Mouse (Mus musculus): ENCODE data around the gene Plxna2. TPM values are rescaled to one million over a fixed set of nuclear protein-coding genes. Genes with fewer than 3 reads are reported as not detected.

Plxna2 gene
- total and polyA plus RNA-seq, 2 experiments: 6.7 to 8.6 TPM

DNA sequence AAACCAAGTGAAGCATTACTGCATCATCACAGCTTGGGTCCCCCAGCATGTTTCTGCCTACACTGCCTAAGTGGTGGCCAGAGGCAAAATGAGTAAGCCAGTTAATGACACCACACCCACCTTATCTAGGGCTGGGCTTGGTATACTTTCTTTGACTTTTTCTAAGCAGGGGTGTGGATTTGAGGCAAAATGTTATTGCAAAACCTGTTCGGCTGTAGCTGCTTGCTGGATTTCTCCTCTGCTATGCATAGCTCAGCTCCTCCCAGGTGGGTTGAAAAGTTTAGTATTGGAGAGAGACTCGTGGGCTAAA is 57.8 kb downstream of the Plxna2 start:
- Histone ChIP-seq H3K9ac (ENCODE audit: low read depth, low read length) (no peak overlapping the region), H3K4me3 (ENCODE audit: insufficient read depth, low read depth, low read length) (no peak overlapping the region), H3K27ac (replicated peaks; ENCODE audit: insufficient read depth, low read depth, low read length) (no peak overlapping the region), H3K4me1 (ENCODE audit: control insufficient read depth, insufficient read depth, low read length) (peaks cover 21% of the 10 kb centered on the region), H3K27me3 (ENCODE audit: control insufficient read depth, insufficient read depth, low read length) (no peaks in the 10 kb centered on the region), H3K79me2 (ENCODE audit: control insufficient read depth, insufficient read depth, low read length) (peaks cover 9% of the 10 kb centered on the region; the same call in 1 of the 2 replicates), H3K36me3 (ENCODE audit: control insufficient read depth, insufficient read depth, low read length) (no peaks in the 10 kb centered on the region; the same call in 1 of the 2 replicates)
- 59% methylated on average over 2 of the region's 2 CpGs for WGBS
- no peak for TF ChIP-seq CTCF (IDR thresholded peaks at IDR 0.05; ENCODE audit: low read depth, low read length)
- DNase-seq (ENCODE audit: extremely low read depth, low read depth, low spot score): no peak

DNA sequence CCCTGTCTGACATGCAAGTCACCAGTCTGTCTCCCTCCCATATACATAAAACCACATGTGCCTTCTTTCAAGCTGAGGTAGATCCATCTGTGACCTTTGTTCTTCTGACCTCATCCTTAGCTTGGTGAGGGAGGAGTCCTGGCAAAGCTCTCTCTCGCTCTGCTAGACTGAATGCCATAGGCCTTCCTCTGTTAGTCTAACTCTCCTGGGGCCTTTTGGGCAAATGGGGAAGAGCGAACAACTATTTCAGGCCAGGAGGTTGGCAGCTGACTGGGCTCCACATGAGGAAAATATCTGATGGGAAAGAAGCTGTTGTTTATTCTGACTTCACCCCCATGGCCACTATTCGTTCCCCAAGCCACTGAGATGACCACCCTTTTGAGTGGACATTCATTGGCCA is 59.9 kb downstream of the Plxna2 start:
- DNase-seq (ENCODE audit: extremely low read depth, low read depth, low spot score): peak; percentile 92
- H3K4me1 ChIP-seq (ENCODE audit: control insufficient read depth, insufficient read depth, low read length): peaks cover 21% of the 10 kb centered on the region

DNA sequence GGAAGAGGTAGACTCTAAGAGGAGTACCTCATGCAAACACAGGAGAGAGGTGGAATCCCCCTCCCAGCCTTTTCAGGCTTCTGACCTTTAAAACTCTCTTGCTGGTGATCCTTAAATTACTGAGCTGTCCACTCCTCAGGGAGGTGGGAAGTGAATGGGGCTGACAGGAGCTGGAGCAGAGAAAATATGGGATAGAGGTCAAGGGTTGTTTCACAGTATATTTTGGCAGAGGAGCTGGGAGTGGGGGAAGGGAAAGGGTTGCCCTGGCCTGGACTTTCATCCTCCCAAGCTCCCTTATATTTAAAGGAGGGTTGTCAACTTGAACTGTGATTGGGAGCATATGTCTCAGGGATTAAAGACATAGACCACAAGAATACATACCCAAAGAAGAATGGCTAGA is 61.1 kb downstream of the Plxna2 start:
- H3K27ac ChIP-seq (replicated peaks; ENCODE audit: insufficient read depth, low read depth, low read length): 0 out of 2 replicates have a peak overlapping the region, but pooled peaks have one; percentile 32
- peak; percentile 58 for DNase-seq (ENCODE audit: extremely low read depth, low read depth, low spot score)
- TF ChIP-seq POLR2A (IDR thresholded peaks at IDR 0.05; ENCODE audit: extremely low read depth, insufficient read depth, low read length) (no peak), CTCF (IDR thresholded peaks at IDR 0.05; ENCODE audit: low read depth, low read length) (no peak)
- peaks cover 21% of the 10 kb centered on the region for H3K4me1 ChIP-seq (ENCODE audit: control insufficient read depth, insufficient read depth, low read length)
- H3K79me2 ChIP-seq (ENCODE audit: control insufficient read depth, insufficient read depth, low read length): peaks cover 11% of the 10 kb centered on the region; the same call in 1 of the 2 replicates
- no peak overlapping the region for H3K9ac ChIP-seq (ENCODE audit: low read depth, low read length)
- no peaks in the 10 kb centered on the region for H3K27me3 ChIP-seq (ENCODE audit: control insufficient read depth, insufficient read depth, low read length)
- H3K4me3 ChIP-seq (ENCODE audit: insufficient read depth, low read depth, low read length): no peak overlapping the region
- H3K36me3 ChIP-seq (ENCODE audit: control insufficient read depth, insufficient read depth, low read length): no peaks in the 10 kb centered on the region

More for the DNA sequence above, 59.9 kb downstream of the Plxna2 start:
- H3K27ac ChIP-seq (replicated peaks; ENCODE audit: insufficient read depth, low read depth, low read length): peak overlapping the region; percentile 38
- WGBS: 23% methylated on average over 3 of the region's 3 CpGs
- no peak overlapping the region for H3K9ac ChIP-seq (ENCODE audit: low read depth, low read length)
- peaks cover 9% of the 10 kb centered on the region; the same call in 1 of the 2 replicates for H3K79me2 ChIP-seq (ENCODE audit: control insufficient read depth, insufficient read depth, low read length)
- H3K36me3 ChIP-seq (ENCODE audit: control insufficient read depth, insufficient read depth, low read length): no peaks in the 10 kb centered on the region; the same call in 1 of the 2 replicates
- H3K27me3 ChIP-seq (ENCODE audit: control insufficient read depth, insufficient read depth, low read length): no peaks in the 10 kb centered on the region
- TF ChIP-seq CTCF (IDR thresholded peaks at IDR 0.05; ENCODE audit: low read depth, low read length): no peak
- no peak for TF ChIP-seq POLR2A (IDR thresholded peaks at IDR 0.05; ENCODE audit: extremely low read depth, insufficient read depth, low read length)
- no peak overlapping the region for H3K4me3 ChIP-seq (ENCODE audit: insufficient read depth, low read depth, low read length)

DNA sequence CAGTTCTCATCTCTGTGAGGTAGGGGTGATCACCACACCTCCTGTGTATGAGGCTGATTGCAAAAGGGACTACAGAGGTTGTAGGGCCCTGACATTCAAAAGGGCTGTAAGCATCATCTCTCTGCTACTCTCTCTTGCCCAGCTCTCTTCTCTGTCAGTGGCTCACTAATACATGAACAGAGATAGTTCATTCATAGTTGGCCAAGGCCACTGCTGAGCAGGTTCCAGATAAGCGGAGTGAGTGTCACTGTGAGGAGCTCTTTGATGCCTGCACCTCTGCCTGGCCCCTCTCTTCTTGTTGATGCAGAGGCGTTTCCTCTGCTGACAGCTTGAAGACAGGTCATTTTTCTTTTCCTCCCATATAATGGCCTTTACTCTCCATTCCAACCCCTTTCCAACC is 62.1 kb downstream of the Plxna2 start:
- Histone ChIP-seq H3K27me3 (ENCODE audit: control insufficient read depth, insufficient read depth, low read length) (no peaks in the 10 kb centered on the region), H3K9ac (ENCODE audit: low read depth, low read length) (no peak overlapping the region), H3K36me3 (ENCODE audit: control insufficient read depth, insufficient read depth, low read length) (no peaks in the 10 kb centered on the region), H3K4me3 (ENCODE audit: insufficient read depth, low read depth, low read length) (no peak overlapping the region), H3K4me1 (ENCODE audit: control insufficient read depth, insufficient read depth, low read length) (peaks cover 21% of the 10 kb centered on the region), H3K27ac (replicated peaks; ENCODE audit: insufficient read depth, low read depth, low read length) (no peak overlapping the region), H3K79me2 (ENCODE audit: control insufficient read depth, insufficient read depth, low read length) (peaks cover 11% of the 10 kb centered on the region; the same call in 1 of the 2 replicates)
- TF ChIP-seq CTCF (IDR thresholded peaks at IDR 0.05; ENCODE audit: low read depth, low read length) (no peak), POLR2A (IDR thresholded peaks at IDR 0.05; ENCODE audit: extremely low read depth, insufficient read depth, low read length) (no peak)
- DNase-seq (ENCODE audit: extremely low read depth, low read depth, low spot score): no peak
- WGBS: 60% methylated on average over 2 of the region's 2 CpGs

DNA sequence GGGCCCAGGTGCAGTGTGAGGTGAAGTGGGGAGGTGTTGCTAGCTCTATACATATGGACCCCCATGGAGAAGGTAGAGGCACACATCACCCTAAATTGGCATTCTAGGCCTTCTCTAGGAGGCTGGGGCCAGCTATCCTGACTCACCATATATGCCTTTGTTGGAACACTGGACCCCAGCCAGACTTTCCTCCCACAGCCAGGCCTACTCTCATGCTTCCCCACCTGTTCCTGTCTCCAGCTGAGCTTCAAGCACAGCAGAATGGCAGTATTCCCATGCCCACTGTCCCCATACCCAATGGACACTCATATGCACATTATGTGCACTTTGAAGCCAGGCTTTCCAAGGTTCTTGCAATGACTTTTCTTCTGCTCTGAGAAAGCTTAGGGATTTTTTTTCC is 64.0 kb downstream of the Plxna2 start:
- no peak overlapping the region for H3K27ac ChIP-seq (replicated peaks; ENCODE audit: insufficient read depth, low read depth, low read length)
- peaks cover 8% of the 10 kb centered on the region; the same call in 1 of the 2 replicates for H3K79me2 ChIP-seq (ENCODE audit: control insufficient read depth, insufficient read depth, low read length)
- no peaks in the 10 kb centered on the region for H3K36me3 ChIP-seq (ENCODE audit: control insufficient read depth, insufficient read depth, low read length)
- TF ChIP-seq CTCF (IDR thresholded peaks at IDR 0.05; ENCODE audit: low read depth, low read length) (no peak), POLR2A (IDR thresholded peaks at IDR 0.05; ENCODE audit: extremely low read depth, insufficient read depth, low read length) (no peak)
- no peak for DNase-seq (ENCODE audit: extremely low read depth, low read depth, low spot score)
- peaks cover 19% of the 10 kb centered on the region for H3K4me1 ChIP-seq (ENCODE audit: control insufficient read depth, insufficient read depth, low read length)
- H3K27me3 ChIP-seq (ENCODE audit: control insufficient read depth, insufficient read depth, low read length): no peaks in the 10 kb centered on the region
- H3K9ac ChIP-seq (ENCODE audit: low read depth, low read length): no peak overlapping the region
- H3K4me3 ChIP-seq (ENCODE audit: insufficient read depth, low read depth, low read length): no peak overlapping the region

DNA sequence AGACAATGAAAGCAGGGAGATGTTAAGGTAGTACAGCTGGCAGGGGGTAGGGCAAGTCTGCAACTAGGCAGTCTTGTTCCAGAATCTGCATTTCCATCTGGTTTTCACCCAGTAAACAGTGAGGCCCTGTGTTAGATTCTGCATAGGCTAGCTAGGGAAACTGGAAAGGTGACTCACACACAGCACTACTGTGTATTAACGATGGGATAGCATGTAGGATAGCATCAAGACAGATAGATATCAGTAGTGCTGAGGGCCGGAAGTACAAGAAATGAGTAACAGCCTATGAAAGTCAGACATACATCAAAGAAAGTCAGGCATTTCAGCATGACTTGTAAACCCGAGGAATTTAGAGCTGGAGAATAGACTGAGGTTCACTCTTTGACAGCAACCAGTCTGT is 65.1 kb downstream of the Plxna2 start:
- H3K4me3 ChIP-seq (ENCODE audit: insufficient read depth, low read depth, low read length): no peak overlapping the region
- DNase-seq (ENCODE audit: extremely low read depth, low read depth, low spot score): no peak
- H3K4me1 ChIP-seq (ENCODE audit: control insufficient read depth, insufficient read depth, low read length): peaks cover 11% of the 10 kb centered on the region
- H3K9ac ChIP-seq (ENCODE audit: low read depth, low read length): no peak overlapping the region
- peaks cover 8% of the 10 kb centered on the region; the same call in 1 of the 2 replicates for H3K79me2 ChIP-seq (ENCODE audit: control insufficient read depth, insufficient read depth, low read length)
- no peaks in the 10 kb centered on the region for H3K27me3 ChIP-seq (ENCODE audit: control insufficient read depth, insufficient read depth, low read length)
- no peak overlapping the region for H3K27ac ChIP-seq (replicated peaks; ENCODE audit: insufficient read depth, low read depth, low read length)
- WGBS: 86% methylated on average over 3 of the region's 3 CpGs
- TF ChIP-seq CTCF (IDR thresholded peaks at IDR 0.05; ENCODE audit: low read depth, low read length) (no peak), POLR2A (IDR thresholded peaks at IDR 0.05; ENCODE audit: extremely low read depth, insufficient read depth, low read length) (no peak)
- no peaks in the 10 kb centered on the region for H3K36me3 ChIP-seq (ENCODE audit: control insufficient read depth, insufficient read depth, low read length)
